Mouse (Mus musculus) splenic B cell, adult 2 months (primary cell): ENCODE data around the gene Xxylt1.
"Not testable (repeated sequence)": the region's sequence is repeated elsewhere in the genome, so short reads cannot be mapped to it uniquely, and the experiment has no call there.

Experiments used
- DNase-seq: peaks from one replicate; pipeline ENCODE4 v3.0.0-alpha.2; 2011; ENCODE audit warnings: low read depth, low spot score
- H3K27me3 ChIP-seq: 2 replicates; pipeline ENCODE4 v1.6.1; 2012; ENCODE audit warnings: mild to moderate bottlenecking, low read length, moderate library complexity, mixed read lengths; ENCODE audit not compliant: control insufficient read depth, poor library complexity, insufficient read depth, severe bottlenecking
- H3K36me3 ChIP-seq: 2 replicates; pipeline ENCODE4 v1.6.1; 2012; ENCODE audit warnings: mild to moderate bottlenecking, low read length, moderate library complexity, mixed read lengths; ENCODE audit not compliant: control insufficient read depth, poor library complexity, insufficient read depth, severe bottlenecking

Gene Xxylt1

DNA sequence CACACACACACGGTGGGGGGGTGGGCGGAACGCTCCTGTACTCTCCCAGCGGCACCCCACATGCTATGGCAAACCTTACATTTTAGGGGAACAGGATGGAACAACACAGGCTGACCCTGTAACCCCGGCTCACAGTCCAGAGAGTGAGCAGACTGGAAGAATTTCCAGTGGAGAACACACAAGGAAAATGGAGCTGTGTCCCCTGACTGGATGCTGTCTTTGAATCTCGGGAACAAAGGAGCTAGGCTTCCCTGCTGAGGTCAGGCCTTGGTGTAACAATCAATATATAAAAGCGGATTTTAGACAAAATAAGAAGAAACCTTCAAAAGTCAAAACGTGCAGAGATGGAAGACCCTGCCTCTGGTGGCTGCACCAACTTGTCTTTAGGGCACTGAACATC, 57.4 kb downstream of the Xxylt1 start:
- H3K36me3 ChIP-seq = no peaks in the 10 kb centered on the region; the same call in 1 of the 2 replicates
- DNase-seq = no peak
- H3K27me3 ChIP-seq = no peaks in the 10 kb centered on the region

DNA sequence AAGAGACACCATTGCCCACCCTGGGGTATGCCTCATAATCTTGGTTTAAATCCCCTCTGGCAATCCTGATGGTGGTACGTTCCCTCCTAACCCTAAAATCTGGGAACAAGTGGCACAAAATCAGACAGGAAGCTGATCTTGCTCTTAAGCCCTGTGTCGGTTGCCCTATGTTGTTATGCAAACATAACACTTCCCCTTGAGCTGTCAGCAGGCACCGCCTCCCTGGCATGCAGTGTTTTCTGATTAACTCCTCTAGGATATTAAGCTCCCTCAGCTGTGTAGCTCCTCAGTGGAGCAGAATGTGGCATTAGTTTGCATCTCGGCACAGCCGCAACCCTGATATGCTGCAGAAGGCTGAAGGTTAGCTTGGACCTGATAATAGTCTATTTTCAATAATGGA, 58.9 kb downstream of the Xxylt1 start:
- peak; percentile 29 for DNase-seq
- no peaks in the 10 kb centered on the region for H3K27me3 ChIP-seq
- no peaks in the 10 kb centered on the region; the same call in 1 of the 2 replicates for H3K36me3 ChIP-seq

DNA sequence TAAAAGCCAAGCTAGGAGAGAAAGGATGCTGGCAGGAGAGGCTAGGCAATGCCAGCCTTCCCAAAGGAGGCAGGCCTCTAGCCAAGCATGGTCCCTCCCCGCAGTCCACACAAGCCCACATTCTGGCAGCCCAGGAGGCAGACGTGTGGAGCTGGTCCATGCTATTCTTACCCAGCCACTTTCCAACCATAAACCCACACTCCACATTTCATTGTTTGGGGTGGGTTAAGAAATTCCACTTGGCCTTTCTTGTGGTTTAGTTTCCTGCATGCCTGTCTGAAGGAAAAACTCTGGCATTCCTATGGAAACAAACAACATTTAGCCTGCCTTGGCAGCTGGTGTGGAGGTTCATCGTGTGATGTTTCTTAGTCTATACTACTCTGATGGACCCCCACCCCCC, 61.7 kb downstream of the Xxylt1 start:
- no peaks in the 10 kb centered on the region for H3K36me3 ChIP-seq
- no peaks in the 10 kb centered on the region for H3K27me3 ChIP-seq
- DNase-seq = no peak

DNA sequence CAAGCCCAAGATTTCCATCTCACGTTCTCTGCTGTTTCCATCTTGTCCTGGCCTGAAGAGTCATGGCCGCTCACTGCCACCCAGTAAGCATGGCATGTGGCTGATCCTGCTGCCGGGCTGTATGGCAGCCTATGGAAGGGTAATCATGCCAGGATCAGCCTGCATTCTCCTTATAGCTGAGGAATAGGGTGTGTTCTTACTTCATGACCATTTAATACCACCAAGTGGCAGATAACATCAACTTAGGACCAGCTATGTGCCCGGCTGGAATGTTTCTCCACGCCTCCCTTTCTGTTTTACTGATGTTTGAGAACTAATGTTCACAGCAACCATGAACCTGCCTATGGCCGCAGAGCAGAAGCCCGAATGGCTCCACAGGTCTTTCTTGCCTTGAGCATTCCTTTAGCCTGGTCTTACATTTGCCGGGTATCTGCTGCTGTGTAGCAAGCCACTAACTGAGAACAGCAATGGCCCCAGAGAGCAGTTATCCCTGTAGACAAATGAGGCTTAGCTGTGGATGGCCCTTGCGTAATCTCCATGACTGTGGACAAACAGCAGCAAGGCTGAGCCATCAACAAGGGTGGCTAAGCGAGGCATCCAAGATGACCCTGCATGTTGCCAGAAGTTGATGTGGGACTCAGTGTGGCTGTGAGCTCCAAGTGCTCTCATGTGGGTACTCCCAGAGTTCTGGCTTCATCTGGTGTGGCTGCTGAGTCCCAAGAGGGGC, 63.4 kb downstream of the Xxylt1 start:
- H3K27me3 ChIP-seq = no peaks in the 10 kb centered on the region
- DNase-seq = no peak
- H3K36me3 ChIP-seq = no peaks in the 10 kb centered on the region

DNA sequence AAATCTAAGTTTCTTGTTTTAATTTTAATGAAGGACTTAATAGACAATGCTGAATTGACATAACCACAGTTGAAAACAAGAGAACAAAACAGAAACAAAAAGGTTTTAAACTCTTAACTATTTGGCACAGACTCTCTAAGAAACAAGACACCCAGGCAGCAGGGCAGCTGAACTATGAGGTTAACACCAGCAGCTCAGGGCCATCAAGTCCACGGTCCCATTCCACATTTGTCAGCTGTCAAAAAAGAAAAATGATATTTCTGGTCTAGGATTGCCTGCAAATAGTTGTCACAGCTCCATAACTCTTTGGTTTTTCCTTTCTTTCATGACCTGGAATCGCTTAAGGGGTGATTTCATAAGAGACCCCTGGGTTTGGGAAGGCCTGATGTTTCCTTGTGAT, 64.6 kb downstream of the Xxylt1 start:
- no peaks in the 10 kb centered on the region for H3K27me3 ChIP-seq
- H3K36me3 ChIP-seq = no peaks in the 10 kb centered on the region
- DNase-seq = no peak

DNA sequence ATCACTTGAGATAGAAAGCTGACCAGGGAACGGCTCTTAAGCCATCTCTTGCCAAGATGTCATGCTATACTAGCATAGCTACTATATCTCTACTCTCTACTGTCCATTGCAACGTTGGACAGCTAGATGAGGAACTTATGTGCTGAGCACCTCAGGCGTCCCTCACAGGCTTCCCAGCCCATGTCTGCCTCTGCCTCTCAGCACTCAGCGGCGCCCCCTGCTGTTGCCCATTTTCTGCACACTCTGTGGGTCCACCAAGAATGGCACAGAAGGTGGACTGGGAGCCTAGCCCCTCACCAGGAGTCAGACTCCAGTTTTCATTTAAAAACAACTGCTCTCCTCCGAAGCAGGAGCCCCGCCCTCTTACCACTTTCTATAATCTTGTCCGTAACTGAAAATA, 65.1 kb downstream of the Xxylt1 start:
- DNase-seq = peak; percentile 66
- H3K36me3 ChIP-seq = no peaks in the 10 kb centered on the region
- no peaks in the 10 kb centered on the region for H3K27me3 ChIP-seq

DNA sequence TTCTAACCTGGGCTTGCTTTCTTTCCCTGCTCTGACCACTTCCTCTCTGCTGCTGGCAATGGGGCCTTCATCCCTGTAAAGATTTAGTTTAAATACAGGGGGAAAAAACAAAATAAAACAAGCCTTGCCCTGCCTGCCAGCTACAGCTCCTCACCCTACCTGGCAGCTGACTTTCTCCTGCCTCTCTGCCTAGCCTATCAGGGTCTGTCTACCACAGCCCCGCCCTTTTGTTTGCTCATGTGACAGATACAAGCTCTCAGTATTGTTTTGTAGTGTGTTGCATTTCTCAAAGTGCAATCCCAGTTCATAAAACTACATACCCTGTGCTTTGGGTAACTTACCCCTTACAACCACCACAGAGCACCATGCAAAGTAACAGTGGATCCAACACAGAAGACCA, 66.0 kb downstream of the Xxylt1 start:
- no peaks in the 10 kb centered on the region for H3K27me3 ChIP-seq
- no peak for DNase-seq
- no peaks in the 10 kb centered on the region for H3K36me3 ChIP-seq

DNA sequence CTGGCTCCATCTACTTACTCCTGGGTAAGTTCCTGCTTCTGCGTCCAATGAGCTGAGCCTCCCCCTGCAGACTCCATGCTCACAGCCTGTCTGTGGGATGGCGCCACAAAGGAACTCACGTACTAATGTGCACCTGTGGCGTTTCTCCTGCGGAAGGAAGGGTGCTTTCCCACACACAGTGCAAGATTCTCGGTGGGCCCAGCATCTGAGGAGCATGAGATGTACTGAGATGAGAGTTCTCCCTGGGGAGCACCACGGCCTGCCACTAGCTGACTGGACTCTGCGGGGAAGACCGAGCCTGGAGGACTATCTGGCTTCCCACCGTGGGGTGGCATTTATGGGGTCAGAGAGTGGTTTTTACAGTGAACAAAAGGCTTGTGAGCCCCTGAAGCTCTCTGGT, 69.0 kb downstream of the Xxylt1 start:
- no peak for DNase-seq
- H3K36me3 ChIP-seq = no peaks in the 10 kb centered on the region
- no peaks in the 10 kb centered on the region for H3K27me3 ChIP-seq

DNA sequence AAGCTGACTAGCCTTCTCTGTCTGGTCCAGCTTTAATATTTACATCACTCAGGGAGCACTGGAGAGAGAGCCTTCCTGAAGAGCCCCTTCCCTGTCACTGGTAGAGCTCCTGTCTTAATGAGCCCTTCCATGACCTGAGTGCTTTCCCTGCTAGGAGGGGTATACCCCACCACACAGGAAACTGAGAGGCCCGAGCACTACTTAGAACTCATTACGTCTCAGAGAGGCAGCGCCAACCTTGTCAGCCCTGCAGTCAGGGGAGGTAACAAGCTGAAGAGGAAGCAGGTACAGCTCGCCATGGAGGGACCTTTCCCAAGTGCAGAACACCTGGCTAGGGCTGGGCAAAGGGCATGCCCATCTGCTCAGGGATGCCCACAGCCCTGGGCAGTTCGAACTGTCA, 70.8 kb downstream of the Xxylt1 start:
- Histone ChIP-seq H3K36me3 (no peaks in the 10 kb centered on the region), H3K27me3 (no peaks in the 10 kb centered on the region)
- no peak for DNase-seq

DNA sequence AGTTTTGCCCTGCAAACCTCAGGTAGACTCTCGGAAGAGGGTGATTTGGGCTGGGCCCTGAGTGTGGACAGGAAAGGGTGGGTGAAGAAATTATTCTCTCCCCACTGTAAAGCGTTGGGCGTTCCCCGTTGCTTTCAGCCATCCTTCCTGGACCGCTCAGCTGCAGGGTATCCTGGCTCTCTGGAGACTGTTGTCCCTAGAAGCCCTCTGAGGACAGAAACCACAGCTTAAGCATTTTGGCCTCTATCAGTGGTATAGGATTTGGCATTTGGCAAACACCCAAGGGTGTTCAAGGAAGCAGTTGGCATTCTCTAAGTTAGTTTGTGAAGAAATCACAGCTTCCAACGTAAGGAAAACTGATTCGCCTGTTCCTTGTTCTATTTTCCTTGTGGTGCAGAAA, 72.9 kb downstream of the Xxylt1 start:
- H3K27me3 ChIP-seq = no peaks in the 10 kb centered on the region
- no peak for DNase-seq
- H3K36me3 ChIP-seq = no peaks in the 10 kb centered on the region

DNA sequence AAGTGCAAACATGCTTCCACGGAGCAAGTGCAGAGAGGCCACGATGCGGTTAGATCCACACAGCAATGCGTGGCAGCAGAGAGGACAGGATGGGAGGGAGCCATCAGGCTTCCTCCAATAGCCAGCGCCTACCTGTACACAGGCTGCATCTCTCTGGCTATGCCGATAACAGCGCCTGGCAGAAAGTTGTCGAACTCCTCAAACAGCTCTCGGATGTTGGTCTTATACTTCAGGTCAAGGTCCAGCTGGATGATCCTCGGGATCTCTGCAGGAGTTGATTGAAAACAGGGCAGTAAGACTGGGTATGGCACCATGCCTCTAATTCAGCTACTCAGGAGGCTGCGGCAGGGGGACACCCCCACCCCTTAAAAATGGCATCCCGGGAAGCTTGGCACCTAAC, 73.7 kb downstream of the Xxylt1 start:
- no peaks in the 10 kb centered on the region for H3K36me3 ChIP-seq
- no peak for DNase-seq
- no peaks in the 10 kb centered on the region for H3K27me3 ChIP-seq

DNA sequence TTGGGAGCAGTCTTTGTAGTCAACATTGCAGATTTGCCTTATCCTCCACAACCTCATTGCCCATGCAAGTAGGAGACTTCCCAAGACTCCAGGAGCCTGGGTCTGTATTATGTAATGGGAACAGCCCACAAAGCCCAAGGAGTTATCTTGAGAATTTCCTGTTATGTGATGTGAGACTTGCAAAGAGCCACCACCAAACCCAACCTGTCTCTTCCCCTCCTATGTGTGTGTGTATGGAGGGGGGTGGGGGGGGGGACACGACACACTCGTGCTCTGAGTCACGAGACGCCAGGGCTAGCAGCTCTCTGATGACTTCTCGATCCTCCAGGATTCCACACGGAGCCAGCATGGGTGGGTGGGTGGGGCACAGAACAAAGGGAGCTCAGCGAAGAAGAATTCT, 75.5 kb downstream of the Xxylt1 start:
- DNase-seq = no peak
- no peaks in the 10 kb centered on the region for H3K36me3 ChIP-seq
- H3K27me3 ChIP-seq = no peaks in the 10 kb centered on the region

DNA sequence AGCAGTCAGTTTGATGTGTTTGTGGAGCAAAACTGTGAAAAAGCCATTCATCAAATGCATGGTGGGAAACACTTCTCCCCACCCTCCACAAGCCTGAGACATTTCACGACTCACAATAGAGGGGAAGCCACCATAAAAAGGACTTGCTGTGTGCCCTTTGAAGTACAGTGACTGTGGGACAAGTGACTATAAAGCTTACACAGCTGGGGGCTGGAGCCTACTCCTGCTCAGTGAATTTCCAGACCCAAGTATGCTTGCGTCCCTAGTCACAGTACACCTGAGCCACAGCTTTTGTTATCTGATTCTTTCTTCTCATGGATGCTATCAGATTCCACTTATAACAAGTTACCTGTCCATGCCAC, 76.9 kb downstream of the Xxylt1 start:
- DNase-seq = no peak
- H3K36me3 ChIP-seq = no peaks in the 10 kb centered on the region
- H3K27me3 ChIP-seq = no peaks in the 10 kb centered on the region

DNA sequence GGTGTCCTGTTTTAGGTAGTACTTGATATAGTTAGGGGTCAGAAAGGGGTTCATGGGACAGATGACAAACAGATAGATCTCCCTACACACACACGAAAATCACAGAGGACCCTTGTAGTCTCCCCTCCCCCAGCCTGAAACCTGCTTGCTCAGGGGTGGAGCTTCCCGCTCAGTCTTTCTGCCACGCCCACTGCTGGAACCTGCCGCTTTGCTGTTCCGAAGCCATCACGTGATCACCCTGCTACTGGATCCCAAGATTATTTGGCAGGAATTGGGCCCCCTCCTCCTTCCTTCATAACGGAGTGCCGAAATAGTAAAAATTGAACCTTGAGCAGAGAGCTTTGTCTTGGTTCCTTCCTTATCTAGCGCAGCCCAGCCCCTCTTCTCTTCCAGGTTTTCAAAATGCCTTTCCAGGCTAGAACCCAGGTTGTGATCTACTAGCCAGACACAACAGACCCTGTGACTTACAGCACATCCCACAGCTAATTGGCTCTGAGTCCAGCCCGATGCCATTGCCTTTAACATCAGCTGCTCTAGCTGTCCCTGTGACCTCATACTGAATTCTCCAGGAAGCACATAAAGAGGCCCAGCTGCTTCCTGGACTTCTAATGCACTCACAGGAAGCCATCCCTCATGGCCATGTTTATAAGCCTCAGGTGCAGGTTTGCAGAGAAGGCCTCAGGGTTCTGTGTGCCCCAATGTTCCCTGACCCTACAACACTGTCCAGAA, 77.5 kb downstream of the Xxylt1 start:
- DNase-seq = peak; percentile 20
- not testable (repeated sequence) for H3K36me3 ChIP-seq, H3K27me3 ChIP-seq

DNA sequence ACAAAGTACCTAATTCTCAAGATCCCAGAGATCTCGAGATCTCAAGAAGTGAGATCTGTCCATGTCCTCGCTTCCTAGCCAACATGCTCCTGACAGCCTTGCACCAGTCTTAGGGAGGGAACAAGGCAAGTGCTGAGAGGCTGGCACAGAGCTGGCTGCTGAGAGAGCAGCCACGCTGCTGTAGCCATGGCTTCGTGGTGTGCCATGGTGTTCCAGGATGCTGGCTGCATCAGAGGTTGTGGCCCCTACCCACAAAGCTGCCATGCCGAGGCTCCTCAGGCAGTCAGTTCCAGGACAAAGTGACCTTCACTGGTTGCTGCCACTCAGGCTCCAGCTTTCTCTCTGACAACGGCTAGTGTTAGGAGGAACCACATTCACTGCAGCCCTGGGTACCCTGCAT, 78.3 kb downstream of the Xxylt1 start:
- no peak for DNase-seq
- Histone ChIP-seq H3K27me3 (no peaks in the 10 kb centered on the region), H3K36me3 (no peaks in the 10 kb centered on the region)

DNA sequence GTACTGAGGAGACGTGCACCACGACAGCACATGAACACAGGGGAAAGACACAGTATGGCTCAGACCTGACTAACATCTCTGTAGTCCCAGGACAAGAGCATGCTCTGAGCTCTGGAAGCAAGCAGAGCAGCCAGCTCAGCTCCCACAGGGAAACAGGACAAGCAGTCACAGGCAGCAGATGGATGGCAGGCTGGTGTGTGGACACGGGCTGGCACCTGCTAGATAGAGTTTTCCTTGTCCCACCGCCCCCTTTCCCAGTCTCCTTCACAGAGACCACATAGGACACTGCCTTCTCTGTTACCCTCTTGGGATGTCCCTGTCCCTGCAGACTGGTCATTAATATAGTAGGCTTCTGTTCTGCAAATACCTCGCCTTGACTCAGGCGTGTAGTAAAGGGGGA, 79.1 kb downstream of the Xxylt1 start:
- no peaks in the 10 kb centered on the region for H3K36me3 ChIP-seq
- no peaks in the 10 kb centered on the region for H3K27me3 ChIP-seq
- no peak for DNase-seq
